Mouse (Mus musculus): Measurements from ENCODE around the gene Spock2.

DNA sequence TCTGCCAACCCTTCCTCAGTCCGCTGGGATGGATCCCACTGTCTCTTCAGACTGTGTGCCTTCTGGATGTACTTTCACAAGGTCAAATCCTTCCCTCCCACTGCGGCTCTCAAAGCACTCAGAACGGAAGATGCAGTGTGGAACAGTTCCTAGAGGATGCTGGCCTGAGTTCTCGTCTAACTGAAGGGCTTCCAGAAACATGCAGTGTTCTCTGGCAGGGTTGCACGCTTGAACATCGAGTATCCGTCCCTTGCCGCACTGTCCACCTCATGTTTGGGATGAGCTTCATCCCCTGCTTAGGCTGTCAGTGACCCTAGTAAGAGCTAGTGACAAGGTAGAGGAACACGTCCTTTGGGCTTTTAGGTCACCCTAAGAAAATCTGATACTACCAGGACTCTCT lies 8.9 kb upstream of the Spock2 start:
- TF ChIP-seq USF1 (IDR thresholded peaks at IDR 0.05; ENCODE audit: low read depth, low read length) (no peak), ZMIZ1 (IDR thresholded peaks at IDR 0.05; ENCODE audit: low read depth, low read length) (no peak), EP300 (IDR thresholded peaks at IDR 0.05; ENCODE audit: low read length) (no peak), MAX (IDR thresholded peaks at IDR 0.05; ENCODE audit: low read length) (no peak), HCFC1 (IDR thresholded peaks at IDR 0.05; ENCODE audit: low read depth, low read length) (no peak), CTCF (conservative IDR thresholded peaks at IDR 0.05 in 1 of 2, IDR thresholded peaks at IDR 0.05 in 1 of 2; ENCODE audit: low read depth in 2 of 2, low read length in 2 of 2) (no peak), MEF2A (IDR thresholded peaks at IDR 0.05; ENCODE audit: borderline replicate concordance, low read depth, low read length) (no peak), JUN (IDR thresholded peaks at IDR 0.05; ENCODE audit: insufficient read depth, low read depth, low read length) (no peak)

Measured in CH12.LX (cell line).